Mouse (Mus musculus) heart, postnatal 4 days (tissue): Measurements from ENCODE around the gene Msrb2. TPM values are rescaled to one million over a fixed set of nuclear protein-coding genes. Genes with fewer than 3 reads are reported as not detected.

Experiments
- DNase-seq: peaks from one replicate; pipeline ENCODE4 v3.0.0; 2021
- total RNA-seq, 2 experiments: library from RNA; stranded (reverse); gene quantifications; 2 replicates each; pipeline ENCODE4 v1.2.3; 2021

The Msrb2 gene
- total RNA-seq, 2 experiments from 2014 or later, result 28.2 to 29.4 TPM

DNA sequence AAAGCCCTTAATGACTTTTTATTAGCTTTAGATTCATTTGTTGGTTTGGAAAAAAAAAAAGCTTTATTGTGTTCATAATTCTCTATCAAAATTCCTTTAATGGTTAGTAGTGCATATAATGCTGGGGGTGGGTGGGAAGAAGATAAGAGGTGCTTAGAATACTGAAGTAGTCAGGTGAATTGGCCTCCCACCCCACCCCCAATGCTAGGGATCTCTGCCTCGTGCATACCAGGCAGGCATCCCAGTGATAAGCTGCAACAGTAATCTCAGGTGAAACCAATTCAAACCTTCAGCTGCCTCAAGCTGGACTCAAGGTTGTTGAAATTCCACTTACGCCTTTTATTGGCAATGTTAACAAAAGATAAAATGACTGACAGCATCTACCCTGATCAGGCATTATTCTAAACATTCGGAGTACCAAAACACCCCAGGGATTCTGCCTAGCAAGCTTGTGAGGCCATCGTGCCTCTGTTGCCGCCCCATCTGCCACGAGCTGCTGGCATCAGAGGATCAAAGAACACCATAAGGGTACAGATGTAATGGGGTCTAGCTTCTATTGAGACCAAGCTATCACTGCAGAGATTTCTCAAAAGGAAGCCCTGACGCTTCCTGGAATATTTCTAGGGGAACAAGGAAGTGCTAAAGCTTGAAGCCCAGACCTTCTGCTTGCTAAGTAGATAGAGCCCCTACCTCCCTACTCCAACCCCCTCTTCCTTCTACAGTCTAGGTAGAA is 19.3 kb downstream of the Msrb2 start:
- no peak for DNase-seq

DNA sequence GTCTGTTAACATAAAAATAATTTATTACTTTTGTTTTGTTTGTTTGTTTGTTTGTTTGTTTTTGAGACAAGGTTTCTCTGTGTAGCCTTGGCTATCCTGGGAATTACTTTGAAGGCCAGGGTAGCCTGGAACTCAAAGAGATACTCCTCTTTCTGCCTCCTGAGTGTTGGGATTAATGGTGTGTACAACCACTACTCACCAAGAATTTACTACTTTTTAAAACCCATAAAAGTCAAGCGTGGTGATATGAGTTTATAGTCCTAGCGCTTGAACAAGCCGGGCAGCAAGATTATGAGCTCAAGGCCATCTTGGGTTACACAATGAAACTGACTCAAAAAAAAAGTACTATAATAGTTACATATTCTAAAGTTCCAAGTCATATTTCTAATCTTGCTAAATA is 20.4 kb downstream of the Msrb2 start:
- DNase-seq, result no peak

DNA sequence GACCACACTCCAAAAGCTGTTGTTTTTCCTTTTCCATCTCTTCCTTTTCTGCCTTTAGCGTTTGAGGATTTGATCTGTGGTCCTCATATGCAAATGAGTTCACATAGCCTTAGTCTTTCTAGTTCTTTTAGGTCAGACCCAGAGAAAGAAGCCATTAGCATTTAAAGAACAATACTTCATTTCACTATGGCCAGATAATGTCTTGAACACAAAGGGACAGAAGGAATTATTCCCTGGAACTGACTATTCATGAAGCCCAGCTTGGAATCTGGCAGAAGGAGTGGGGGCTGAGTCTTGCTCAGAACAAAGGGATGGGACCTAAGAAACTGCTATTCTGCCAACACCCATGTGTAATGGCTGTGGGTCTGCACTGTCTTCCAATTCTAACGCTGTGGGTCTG is 21.6 kb downstream of the Msrb2 start:
- no peak for DNase-seq

DNA sequence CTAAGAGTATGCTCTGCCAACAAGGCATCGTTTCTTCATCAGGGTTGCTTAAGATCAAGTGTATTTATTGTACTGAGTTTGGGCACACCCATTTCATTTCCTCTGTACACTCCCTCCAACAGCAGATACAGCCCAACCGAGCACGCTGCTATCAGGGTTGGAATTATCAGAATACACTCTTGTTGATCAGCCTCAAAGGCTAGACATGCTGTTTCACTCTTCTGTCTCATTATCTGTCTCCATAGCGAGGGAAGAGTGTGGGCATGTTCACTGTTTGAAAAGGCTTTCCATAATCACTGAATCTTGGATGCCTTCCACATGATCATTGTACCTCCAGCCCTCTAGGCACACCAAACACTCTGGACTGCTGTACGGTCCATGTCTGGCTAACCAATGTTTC is 34.2 kb downstream of the Msrb2 start:
- DNase-seq, result no peak

DNA sequence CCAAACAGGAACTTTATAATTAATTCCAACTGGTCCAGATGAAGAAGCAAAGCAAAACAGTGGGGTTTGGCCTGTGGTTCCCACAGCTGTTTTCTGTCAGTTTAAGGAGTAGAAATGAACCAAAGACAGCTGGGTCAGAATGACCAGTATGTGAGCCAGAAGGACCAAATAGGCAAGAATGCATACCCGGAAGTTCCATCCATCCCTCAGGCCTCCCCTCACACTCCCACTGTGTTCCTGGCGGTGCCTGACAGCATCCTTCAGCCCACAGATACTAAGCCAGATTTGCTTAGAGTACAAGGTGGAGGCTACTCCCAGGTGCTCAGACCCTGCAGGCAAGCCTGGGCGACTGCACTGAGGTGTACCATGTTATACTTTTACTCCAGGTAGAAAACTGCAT is 35.3 kb downstream of the Msrb2 start:
- DNase-seq, result no peak

DNA sequence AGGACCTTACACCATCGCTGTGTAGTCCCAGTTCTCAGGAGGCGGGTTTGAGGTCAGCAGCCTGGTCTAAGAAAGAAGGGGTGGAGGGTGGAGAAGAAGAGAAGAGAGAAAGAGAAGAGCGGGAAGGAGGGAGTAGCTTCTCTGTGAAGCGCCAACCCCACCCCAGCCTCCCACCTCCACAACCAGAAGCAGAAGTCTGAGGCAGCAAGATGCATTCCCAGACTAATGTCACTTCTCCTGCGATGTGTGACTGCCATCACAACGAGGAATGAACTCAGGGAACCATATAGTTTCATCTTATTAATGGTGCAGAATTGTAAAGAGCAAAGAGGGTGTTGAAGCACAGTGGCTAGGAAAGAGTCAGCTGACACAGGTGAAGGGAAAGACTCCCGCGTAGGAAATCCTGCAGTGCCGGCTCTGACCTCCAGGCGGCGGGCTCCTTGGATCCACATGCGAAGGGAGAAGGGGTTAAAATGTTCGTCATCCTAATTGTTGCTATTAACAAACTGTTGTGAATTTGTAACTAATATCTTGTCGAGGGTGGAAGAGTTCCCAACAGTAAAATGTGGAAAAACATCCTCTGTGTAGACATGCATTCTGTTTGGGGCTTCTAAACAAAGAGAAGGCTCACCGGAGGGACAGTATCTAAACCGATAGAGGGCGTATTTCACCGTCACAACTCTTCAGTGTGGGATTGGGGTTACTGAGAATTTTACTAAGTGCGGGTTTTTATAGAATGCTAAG is 43.2 kb downstream of the Msrb2 start:
- peak; percentile 78 for DNase-seq

DNA sequence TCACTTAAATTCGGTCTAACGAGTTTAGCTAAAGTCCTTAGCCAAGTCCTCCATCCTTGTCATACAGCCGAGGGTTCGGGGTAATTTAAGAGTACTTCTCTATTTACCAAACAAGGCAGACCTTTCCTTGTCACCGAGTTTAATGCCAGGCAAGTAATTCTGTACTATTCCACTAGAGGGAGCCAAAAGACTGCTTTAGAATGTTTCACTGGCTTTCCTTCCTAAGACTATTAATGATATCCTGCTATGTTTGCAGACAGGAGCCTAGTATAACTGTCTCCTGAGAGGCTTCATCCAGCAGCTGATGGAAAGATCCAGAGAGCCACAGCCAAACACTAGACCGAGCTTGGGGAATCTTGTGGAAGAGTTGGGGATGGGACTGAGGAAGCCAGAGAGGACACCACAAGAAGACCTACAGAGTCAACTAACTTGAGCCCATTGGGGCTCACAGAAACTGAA is 43.9 kb downstream of the Msrb2 start:
- peak; percentile 43 for DNase-seq

DNA sequence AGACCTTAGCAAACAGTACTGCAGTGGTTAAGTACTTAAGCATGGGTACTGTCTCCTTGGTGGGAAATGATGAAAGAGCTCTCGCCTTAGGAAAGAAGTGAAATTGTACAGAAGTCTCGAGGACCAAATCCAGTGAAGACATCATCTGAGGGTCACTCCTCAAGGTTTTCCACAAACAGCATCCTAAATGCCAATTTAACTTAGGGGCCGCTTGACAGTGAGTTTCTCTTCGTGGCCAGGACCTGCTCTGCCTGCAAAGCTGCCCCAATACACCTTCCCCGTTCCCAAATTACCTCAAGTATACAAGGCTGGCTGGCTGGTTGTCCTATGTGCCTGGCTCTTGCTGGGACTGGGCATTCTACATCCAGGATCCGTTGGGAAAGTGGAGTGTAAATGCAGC is 44.8 kb downstream of the Msrb2 start:
- no peak for DNase-seq

DNA sequence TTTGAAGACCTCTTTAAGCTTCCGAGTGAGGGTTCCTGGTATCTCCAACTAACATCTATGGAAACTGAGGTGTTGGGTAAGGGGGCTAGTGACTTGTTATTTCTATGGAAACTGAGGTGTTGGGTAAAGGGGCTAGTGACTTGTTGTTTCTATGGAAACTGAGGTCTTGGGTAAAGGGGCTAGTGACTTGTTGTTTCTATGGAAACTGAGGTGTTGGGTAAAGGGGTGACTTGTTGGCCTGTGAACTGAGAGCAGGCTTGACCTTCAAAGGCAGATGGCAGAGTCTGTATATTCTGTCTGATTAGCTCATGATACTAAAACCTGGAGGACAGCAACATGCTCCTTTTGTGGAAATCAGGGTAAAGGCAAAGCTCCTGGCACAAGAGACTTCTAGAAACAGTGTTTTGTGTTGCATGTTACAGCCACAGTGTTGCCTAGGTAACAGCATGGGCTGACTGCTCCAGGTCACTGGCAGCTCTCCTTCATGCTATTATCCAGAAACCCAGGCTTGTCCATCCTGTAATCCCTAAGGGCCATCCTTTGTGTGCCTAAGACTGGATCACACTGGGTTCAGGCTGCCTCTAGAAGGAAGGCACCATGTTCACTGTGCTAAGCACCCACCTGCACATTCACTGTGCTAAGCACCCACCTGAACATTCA is 48.6 kb downstream of the Msrb2 start:
- no peak for DNase-seq

DNA sequence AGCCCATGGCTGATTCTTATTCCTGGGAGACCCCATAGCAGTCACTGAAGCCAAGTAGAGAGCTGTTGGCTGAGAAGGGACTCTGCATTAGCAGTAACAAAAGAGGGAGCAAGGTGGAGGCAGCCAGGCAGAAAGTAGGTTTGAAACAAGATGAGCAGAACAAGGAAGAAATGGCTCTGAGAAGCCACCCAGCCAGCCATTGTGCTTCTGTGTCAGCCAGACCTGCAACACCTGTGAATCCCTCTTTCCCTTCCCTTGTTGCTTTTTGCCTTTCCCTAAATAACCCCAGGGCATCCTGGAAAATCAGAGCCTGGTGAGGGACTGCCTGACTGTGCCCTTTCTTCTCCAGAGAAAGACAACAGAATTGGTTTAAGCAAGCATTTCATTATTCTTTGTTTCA is 51.0 kb downstream of the Msrb2 start:
- DNase-seq, result no peak

DNA sequence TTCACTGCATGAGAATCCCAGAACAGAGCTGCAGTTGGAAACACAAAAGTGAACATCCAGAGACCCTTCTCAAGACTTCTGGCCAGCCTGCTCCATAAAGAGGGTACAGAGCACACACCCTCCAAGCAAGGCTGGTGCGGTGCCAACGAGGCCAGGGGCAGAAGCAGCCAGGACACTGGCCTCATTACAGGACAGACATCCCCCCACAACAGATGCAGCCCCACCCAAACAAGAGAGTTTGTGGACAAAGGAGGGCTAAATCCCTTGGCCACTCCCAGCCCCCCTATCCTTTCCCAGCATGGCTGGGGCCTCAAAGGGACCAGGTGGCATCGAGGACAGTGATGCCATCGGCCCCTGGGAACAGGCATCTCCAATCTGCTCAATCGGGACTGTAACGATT is 51.8 kb downstream of the Msrb2 start:
- no peak for DNase-seq

DNA sequence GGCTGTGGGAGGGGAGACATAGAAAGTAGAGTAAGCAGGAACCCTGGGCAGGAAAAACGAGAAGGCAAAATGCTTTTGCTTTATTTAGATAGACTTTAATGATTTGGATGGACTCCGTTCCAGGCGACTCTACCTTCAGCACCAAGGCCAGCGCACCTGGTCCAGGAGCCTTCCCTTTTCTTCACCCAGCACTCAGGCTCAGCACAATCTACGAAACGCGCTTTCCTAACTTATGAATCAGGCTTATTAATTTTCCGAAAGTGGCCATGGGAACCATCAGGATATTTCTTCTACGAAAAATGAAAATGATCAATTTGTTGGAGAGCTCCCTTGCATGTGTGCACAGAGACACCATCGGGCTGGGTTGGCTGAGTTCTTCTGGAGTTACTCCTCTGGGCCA is 57.8 kb downstream of the Msrb2 start:
- peak; percentile 69 for DNase-seq

DNA sequence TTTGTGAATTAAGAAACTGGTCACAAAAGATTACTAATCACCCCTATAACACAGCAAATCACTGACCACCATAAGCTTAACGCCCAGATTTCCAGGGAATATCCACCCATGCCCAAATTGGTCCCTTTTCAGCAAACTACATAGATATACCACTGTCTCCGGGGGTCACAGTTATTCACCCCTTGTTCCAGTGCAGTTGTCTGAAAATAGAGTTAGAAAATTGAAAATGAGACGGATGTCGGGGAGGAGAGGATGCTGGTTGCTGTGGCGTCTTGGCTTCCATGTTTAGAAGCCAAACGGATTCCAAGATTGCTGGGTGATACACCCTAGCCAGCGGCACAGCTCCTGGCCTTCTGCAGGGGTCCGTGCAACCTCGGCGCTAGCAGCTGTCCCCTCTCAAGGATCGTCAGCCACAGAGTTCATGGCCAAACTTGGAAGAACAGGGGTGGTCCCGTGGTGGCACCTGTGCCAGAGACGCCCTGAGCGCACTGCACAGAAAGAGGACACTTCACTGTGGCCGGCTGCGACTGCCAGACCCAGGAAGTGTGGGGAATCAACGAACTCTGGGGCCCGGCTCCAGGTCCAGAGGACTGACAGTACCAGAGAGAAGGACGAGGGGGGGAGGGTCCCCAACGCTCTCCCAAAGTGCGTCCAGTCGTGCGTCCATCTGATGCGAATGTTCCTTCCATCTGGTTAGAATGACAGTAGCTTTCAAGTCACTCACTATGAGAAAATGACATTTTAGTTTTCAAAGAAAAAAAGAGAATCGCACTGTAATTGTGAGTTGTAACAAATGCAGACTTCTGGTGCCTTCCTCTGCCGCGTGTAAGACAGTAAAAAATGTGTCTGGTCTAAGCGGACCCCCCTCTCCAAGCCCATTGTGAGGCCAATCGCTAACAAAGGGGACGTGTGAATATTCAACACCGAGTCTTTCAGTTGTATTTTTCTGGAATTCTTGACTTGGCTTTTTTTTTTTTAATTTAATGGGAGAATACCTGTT is 58.8 kb downstream of the Msrb2 start:
- DNase-seq, result no peak

DNA sequence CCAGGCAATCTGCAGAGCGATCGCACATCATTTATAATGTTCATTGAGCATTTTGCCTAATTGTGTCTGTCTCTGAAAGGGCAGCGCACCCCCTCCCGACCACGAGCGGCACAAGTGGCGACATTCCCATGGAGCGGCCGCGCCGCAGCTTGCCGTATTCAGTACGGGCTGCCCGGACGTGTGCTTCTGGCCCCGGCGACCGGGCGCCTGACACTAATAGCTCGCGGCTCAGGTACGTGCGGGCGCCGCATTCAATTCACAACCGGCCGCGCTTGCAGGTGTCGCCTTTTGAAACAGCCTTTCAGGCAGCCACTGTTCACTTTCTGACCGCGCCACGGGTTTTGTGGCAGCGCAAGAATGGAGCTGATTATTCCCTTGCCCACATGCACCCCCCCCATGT is 59.5 kb downstream of the Msrb2 start:
- no peak for DNase-seq

DNA sequence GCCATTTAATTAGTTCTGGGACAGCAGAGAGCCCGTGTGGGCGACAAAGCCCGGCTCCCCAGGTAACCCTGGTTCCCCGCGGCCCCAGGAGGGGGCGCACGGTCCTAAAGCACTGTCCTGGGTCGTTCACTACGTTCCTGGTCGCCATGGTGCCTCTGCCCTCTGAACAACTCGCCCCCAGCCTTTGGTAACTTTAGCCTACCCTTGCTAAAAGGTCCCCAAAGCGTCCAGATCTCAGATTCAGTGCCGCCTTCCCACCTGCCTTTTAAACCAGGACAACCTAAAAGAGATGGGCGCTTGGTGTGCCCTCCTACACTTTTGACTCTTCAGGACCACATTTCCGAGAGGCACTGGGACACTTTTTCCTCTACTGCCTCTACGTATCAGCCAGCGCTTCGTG is 59.9 kb downstream of the Msrb2 start:
- DNase-seq, result peak; percentile 26

DNA sequence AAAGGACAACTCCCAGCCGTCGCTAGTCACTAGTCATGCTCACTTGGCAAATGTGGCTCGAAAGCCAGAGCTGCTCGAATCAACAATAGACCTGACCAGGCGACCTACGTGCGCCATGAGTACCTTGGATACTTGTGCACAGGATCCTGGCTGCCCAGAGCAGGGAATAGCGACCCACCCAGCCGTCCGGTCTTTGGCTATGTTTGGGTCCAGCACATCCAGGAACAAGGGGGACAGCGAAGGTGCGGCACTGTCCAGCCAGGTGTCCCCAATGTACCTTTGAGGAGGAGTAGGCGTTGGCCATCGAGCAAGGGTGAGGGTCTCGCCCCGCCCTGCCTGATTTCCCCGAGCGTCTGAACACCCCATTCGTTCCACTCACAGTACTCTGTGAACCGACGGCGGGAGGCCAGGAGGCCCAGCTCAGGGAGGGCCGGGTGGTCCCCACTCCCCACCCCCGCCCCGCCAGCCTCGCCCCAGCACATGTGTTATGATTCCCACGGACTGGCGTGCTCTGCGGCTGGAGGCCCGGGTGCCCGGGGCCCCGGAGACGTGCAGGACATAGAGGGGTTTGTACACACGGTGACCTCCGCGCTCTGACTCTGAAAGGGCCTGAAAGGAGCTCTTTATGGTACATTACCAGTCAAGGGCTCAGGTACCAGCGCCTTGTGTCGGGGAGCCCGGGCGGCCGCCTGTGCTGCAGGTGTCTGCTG is 60.5 kb downstream of the Msrb2 start:
- no peak for DNase-seq

DNA sequence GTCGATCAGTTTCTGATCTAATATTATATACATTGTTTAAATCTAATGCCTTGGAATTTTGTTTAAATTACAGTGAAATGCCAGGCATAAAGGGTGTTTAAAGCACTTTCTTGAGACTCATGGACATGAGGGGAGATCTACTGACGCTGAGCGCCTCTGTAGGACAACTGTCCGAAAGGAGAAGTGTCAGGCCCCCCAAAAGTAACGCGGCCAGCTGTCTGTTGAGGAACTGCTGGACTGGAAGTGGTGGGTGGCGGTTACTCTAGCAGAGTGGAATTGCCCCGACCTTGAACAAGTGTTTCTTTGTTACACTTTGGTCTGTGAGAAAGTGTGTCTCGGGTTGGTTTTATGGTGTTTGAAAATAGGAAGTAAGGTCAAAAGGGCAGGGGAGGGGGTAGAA is 73.1 kb downstream of the Msrb2 start:
- DNase-seq, result no peak
